ENCODE assay signal across 19 mouse cellular contexts in genomic region chr6:43396426-43396825, GRCm38 (mm10).
A peak's percentile ranks its signal among the peaks of the same experiment; 100 is the strongest.
DNase-seq lines count a peak whose midpoint lies in the region; ATAC-seq and TF ChIP-seq lines count a peak whose summit lies in the region.
"Had no signal": no experiment of that assay in that cellular context is flagged by ENCODE, and none has a peak within 500 bp of the region (broad histone marks: within the 10 kb centered on the region; RNA-seq: fewer than 3 reads in every experiment).

No protein-coding gene starts in this region.

- no peak for TF ChIP-seq CTCF in kidney, adult 2 months (conservative IDR thresholded peaks at IDR 0.05; ENCODE audit: insufficient read depth, insufficient read length, low read depth, low read length)

- H3K9ac ChIP-seq in kidney, embryonic 14.5 days (ENCODE audit: low read depth, low read length), result no peak overlapping the region
- H3K9ac ChIP-seq in kidney, embryonic 16.5 days (replicated peaks; ENCODE audit: low read length), result no peak overlapping the region

- no peaks in the 10 kb centered on the region for H3K36me3 ChIP-seq in kidney, adult 2 months (ENCODE audit: control insufficient read depth, insufficient read depth, low read length)
- no peaks in the 10 kb centered on the region for H3K36me3 ChIP-seq in kidney, embryonic 14.5 days (ENCODE audit: control insufficient read depth, insufficient read depth, low read length)
- no peaks in the 10 kb centered on the region for H3K36me3 ChIP-seq in kidney, embryonic 16.5 days (ENCODE audit: insufficient read depth, low read length)
- H3K36me3 ChIP-seq: G1E had no signal

- peak; percentile 65 for DNase-seq in kidney, adult 2 months
- peak; percentile 68 for DNase-seq in kidney, adult 9 months
- DNase-seq: adrenal gland, adult 2 months; adrenal gland, adult 8-10 months; adrenal gland, postnatal 10 days; adrenal gland, postnatal 14 days; adrenal gland, postnatal 25 days; adrenal gland, postnatal 36 days; B cell, adult 2 months; cerebellum, adult 11 months; cerebellum, adult 11-12 months; cerebellum, adult 18-20 months had no signal

- H3K4me2 ChIP-seq in kidney, embryonic 14.5 days (replicated peaks; ENCODE audit: low read depth, low read length), result no peak overlapping the region
- H3K4me2 ChIP-seq in kidney, embryonic 16.5 days (replicated peaks; ENCODE audit: low read depth, low read length), result no peak overlapping the region

- 53% methylated on average over 1 of the region's 1 CpGs for WGBS in kidney, adult 2 months
- WGBS in kidney, embryonic 14.5 days, result 89% methylated on average over 1 of the region's 1 CpGs
- WGBS in kidney, embryonic 16.5 days, result 85% methylated on average over 1 of the region's 1 CpGs

- H3K9me3 ChIP-seq in kidney, embryonic 14.5 days (ENCODE audit: control insufficient read depth, low read length), result no peaks in the 10 kb centered on the region
- H3K9me3 ChIP-seq in kidney, embryonic 16.5 days (ENCODE audit: low read length), result no peaks in the 10 kb centered on the region
- H3K9me3 ChIP-seq: G1E had no signal

- 0 out of 2 replicates have a peak, but pooled peaks cover 6% of the 10 kb centered on the region for H3K4me1 ChIP-seq in kidney, adult 2 months (ENCODE audit: control insufficient read depth, insufficient read depth, low read length)
- no peaks in the 10 kb centered on the region for H3K4me1 ChIP-seq in kidney, embryonic 14.5 days (ENCODE audit: control insufficient read depth, insufficient read depth, low read length)
- H3K4me1 ChIP-seq in kidney, embryonic 16.5 days (ENCODE audit: insufficient read depth, low read length), result no peaks in the 10 kb centered on the region

- H3K4me3 ChIP-seq in kidney, adult 2 months (ENCODE audit: insufficient read depth, low read depth, low read length), result no peak overlapping the region
- H3K4me3 ChIP-seq in kidney, embryonic 14.5 days (ENCODE audit: low read length), result no peak overlapping the region
- H3K4me3 ChIP-seq in kidney, embryonic 16.5 days (ENCODE audit: low read length), result no peak overlapping the region

- TF ChIP-seq POLR2A in kidney, adult 2 months (IDR thresholded peaks at IDR 0.05; ENCODE audit: low read depth, low read length), result no peak

- no peaks in the 10 kb centered on the region for H3K27me3 ChIP-seq in kidney, adult 2 months (replicated peaks; ENCODE audit: control insufficient read depth, insufficient read depth, low read length)
- no peaks in the 10 kb centered on the region for H3K27me3 ChIP-seq in kidney, embryonic 14.5 days (ENCODE audit: control insufficient read depth, insufficient read depth, low read length)
- no peaks in the 10 kb centered on the region for H3K27me3 ChIP-seq in kidney, embryonic 16.5 days (ENCODE audit: insufficient read depth, low read length)
- H3K27me3 ChIP-seq: CH12.LX, Patski had no signal

- ATAC-seq in kidney, embryonic 14.5 days (ENCODE audit: low FRiP score, low TSS enrichment), result no peak
- ATAC-seq in kidney, embryonic 16.5 days (ENCODE audit: low FRiP score, low TSS enrichment), result no peak
- ATAC-seq: activated CD4-positive, CD25-positive, alpha-beta regulatory T cell, adult 4 months; CD4-positive, CD25-positive, alpha-beta regulatory T cell, adult 4 months; Patski had no signal

- H3K27ac ChIP-seq in kidney, adult 2 months (ENCODE audit: insufficient read depth, low read depth, low read length), result peak overlapping the region; percentile 64; the same call in 1 of the 2 replicates
- H3K27ac ChIP-seq in kidney, embryonic 14.5 days (ENCODE audit: low read depth, low read length), result no peak overlapping the region
- no peak overlapping the region for H3K27ac ChIP-seq in kidney, embryonic 16.5 days (ENCODE audit: low read length)
